Mouse (Mus musculus) left cerebral cortex, adult 11 months (tissue): ENCODE data around the gene Cog8.
A peak's percentile ranks its signal among the peaks of the same experiment; 100 is the strongest.
"Not testable (repeated sequence)": the region's sequence is repeated elsewhere in the genome, so short reads cannot be mapped to it uniquely, and the experiment has no call there.

Source experiments
- DNase-seq: peaks from one replicate; pipeline ENCODE4 v3.0.0; 2022; ENCODE audit warnings: low spot score

The Cog8 gene

DNA sequence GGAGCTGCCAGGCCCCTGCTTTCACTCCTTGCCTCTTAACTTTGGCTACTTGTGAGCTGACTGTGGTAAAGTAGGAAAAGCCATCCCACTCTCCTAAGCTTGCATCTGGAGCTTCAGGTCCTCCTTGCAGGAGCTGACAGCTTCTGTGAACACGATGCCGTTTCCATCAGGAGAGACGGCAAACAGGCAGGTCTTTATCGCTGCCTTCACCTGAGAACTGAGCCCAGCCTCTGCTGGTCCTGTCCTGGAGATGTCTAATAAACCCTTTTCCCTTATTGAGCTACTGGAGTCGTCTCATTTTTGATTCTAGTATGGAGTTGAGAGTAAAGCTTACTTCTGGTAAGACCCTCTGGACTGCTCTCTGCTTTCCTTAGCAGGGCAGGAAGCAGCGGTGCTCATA lies 11.0 kb downstream of the Cog8 start:
- DNase-seq: no peak

- DNase-seq: no peak
These were observed 15.9 kb downstream of the Cog8 start for GRCm38 (mm10) chr8:107040632-107041031.

DNA sequence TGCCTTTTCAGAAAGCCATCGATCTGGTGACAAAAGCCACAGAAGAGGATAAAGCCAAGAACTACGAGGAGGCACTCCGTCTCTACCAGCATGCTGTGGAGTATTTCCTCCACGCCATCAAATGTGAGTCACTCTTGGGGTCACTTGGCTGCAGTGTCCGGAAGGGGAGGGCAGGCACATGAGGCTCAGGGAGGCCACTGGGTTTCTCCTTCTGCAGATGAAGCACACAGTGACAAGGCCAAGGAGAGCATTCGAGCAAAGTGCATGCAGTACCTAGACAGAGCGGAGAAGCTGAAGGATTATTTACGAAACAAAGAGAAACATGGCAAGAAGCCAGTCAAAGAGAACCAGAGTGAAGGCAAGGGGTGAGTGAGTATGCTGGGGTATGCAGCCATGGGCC lies 19.9 kb downstream of the Cog8 start:
- no peak for DNase-seq

DNA sequence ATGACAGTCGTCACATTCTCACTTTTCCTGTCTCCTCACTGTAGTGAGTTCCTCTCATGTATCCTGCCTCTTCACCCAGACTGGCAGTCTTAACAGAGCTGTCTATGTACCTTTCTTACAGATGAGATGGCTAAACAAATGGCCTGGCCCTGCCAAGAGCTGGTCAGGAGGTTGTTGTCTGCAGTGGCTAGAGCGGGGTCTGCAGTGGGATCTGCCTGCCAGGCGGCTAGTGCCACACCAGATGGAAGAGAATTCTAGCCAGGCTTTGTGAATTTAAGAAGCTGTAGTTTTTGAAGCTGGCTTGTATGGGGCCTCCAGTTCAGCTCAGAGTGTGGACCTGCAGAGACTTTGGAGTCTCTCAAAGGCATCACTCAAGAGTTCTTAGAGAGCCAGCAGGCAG lies 20.8 kb downstream of the Cog8 start:
- no peak for DNase-seq

GRCm38 (mm10) chr8:107033609-107034008 lies 22.9 kb downstream of the Cog8 start:
- DNase-seq: not testable (repeated sequence)

- DNase-seq: no peak
These were observed 24.9 kb downstream of the Cog8 start for GRCm38 (mm10) chr8:107031577-107032090.

- DNase-seq: peak; percentile 93
These were observed 25.6 kb downstream of the Cog8 start, which contains the start of gene Vps4a for GRCm38 (mm10) chr8:107030650-107031576. Gene Vps4a (plus strand): TSS chr8:107031222.

GRCm38 (mm10) chr8:107030058-107030457 lies 26.4 kb downstream of the Cog8 start:
- DNase-seq: no peak

DNA sequence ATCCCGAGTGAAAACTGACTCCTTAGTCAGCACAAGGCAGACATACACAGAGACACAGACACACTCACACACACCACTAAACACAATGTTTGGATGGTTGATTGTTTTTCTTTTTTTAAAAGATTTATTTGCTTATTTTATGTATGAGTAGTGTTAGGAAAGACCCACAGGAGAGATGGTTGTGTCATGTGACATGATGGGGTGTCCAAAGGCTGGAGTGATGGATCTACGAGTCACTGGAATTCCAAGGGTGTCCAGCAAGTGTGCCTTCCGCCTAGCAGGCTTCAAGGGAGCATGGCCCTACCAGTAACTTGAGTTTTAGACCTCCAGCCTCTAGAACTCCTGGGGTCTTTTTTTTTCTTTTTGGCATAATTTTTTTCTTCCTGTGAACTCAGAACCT lies 27.2 kb downstream of the Cog8 start:
- DNase-seq: no peak

- DNase-seq: no peak
These were observed 33.0 kb downstream of the Cog8 start for GRCm38 (mm10) chr8:107023479-107023878.

GRCm38 (mm10) chr8:107014915-107015314 lies 41.6 kb downstream of the Cog8 start:
- DNase-seq: no peak

- no peak for DNase-seq
These were observed 43.8 kb downstream of the Cog8 start for GRCm38 (mm10) chr8:107012666-107013065.

- peak; percentile 23 for DNase-seq
These were observed 48.7 kb downstream of the Cog8 start for GRCm38 (mm10) chr8:107007795-107008194.

DNA sequence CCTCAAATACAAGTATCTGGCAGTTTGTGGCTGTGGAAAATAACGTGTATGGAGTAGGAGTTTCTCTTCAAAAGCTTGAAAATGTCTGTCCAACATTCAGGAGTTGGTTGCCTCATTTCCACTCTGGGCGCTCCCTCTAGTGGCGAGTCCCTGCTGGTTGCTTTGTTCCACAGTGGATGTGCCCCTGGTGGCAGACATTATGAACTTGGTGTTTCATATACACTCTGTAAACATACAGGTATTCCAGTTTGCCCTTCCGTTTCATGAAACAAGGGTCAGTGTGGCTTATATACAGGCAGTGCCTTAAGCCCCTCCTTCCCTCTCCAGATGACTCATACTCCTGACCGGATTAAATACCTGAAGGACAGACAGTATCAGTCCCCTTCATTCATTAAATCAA lies 54.0 kb downstream of the Cog8 start:
- peak; percentile 71 for DNase-seq

- DNase-seq: no peak
These were observed 57.4 kb downstream of the Cog8 start for GRCm38 (mm10) chr8:106999068-106999467.

DNA sequence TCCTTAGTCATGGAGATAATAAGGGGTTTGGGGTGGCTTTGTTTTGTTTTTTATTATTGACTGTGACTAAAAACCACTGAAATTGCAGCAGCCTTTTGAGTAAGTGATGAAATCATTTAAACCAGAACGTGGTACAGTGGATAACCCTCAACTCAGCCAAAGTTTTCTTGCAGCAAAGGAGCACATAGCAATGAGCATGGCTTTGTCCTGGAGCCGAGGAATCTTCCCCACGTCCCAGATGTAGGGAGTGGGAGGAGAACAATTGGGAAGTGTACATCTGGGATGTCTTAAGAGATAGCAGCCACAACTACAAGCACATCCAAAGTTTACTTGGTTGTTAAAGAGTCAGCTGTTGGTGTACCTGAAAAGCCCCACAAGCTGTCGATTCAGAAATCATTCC lies 59.1 kb downstream of the Cog8 start:
- no peak for DNase-seq

- DNase-seq: not testable (repeated sequence)
These were observed 60.1 kb downstream of the Cog8 start for GRCm38 (mm10) chr8:106996339-106996738.
